Mouse (Mus musculus) embryonic facial prominence, embryonic 12.5 days (tissue): ENCODE measurements at regions not wholly inside any gene's neighbourhood (a gene's known extent, or its start where the extent isn't known, plus 50 kb on each side); places are given as distances from the start of the nearest gene placed in this dataset.

Experiments used
- ATAC-seq: fragments of 200-750 bp; cut with Nextera tagmentation; 2 replicates; pipeline ENCODE4 v1.8.0; 2017; ENCODE audit not compliant: insufficient number of reproducible peaks, insufficient read depth, low FRiP score, low TSS enrichment
- H3K27ac ChIP-seq: fragments of 300-500 bp; sonication (generic); 2 replicates; pipeline ENCODE4 v1.5.1; 2016; ENCODE audit warnings: mild to moderate bottlenecking
- H3K27me3 ChIP-seq: fragments of 300-500 bp; sonication (generic); 2 replicates; pipeline ENCODE4 v1.6.1; 2016; ENCODE audit warnings: mild to moderate bottlenecking, moderate library complexity
- H3K36me3 ChIP-seq: fragments of 300-500 bp; sonication (generic); 2 replicates; pipeline ENCODE4 v1.6.1; 2016; ENCODE audit warnings: mild to moderate bottlenecking
- H3K4me1 ChIP-seq: fragments of 300-500 bp; sonication (generic); 2 replicates; pipeline ENCODE4 v1.6.1; 2016
- H3K4me2 ChIP-seq: fragments of 300-500 bp; sonication (generic); replicated peaks from 2 replicates; pipeline ENCODE4 v1.6.1; 2016; ENCODE audit warnings: mild to moderate bottlenecking, moderate library complexity
- H3K4me3 ChIP-seq: fragments of 300-500 bp; sonication (generic); 2 replicates; pipeline ENCODE4 v1.5.1; 2016; ENCODE audit warnings: mild to moderate bottlenecking
- H3K9ac ChIP-seq: fragments of 300-500 bp; sonication (generic); 2 replicates; pipeline ENCODE4 v1.6.1; 2016; ENCODE audit warnings: mild to moderate bottlenecking, moderate library complexity
- H3K9me3 ChIP-seq: fragments of 300-500 bp; sonication (generic); 2 replicates; pipeline ENCODE4 v1.6.1; 2016; ENCODE audit warnings: mild to moderate bottlenecking, moderate library complexity
- whole genome bisulfite sequencing: fragments of 180-500 bp; shearing (Covaris S2); methylation state at CpG from one replicate; pipeline ENCODE4 v1.1.7; 2016; 5-methylcytosine and 5-hydroxymethylcytosine counted together

- Histone ChIP-seq H3K9ac (no peak overlapping the region), H3K4me2 (no peak overlapping the region), H3K4me1 (no peaks in the 10 kb centered on the region), H3K36me3 (no peaks in the 10 kb centered on the region), H3K27ac (no peak overlapping the region), H3K9me3 (no peaks in the 10 kb centered on the region), H3K4me3 (no peak overlapping the region), H3K27me3 (no peaks in the 10 kb centered on the region)
- 82% methylated on average over 2 of the region's 2 CpGs for WGBS
- ATAC-seq = no peak
Measured at GRCm38 (mm10) chr5:46083293-46083692, 225.9 kb upstream of the Lcorl start.

- H3K4me1 ChIP-seq = no peaks in the 10 kb centered on the region
- H3K4me3 ChIP-seq = no peak overlapping the region
- 81% methylated on average over 1 of the region's 1 CpGs for WGBS
- H3K36me3 ChIP-seq = no peaks in the 10 kb centered on the region
- H3K4me2 ChIP-seq = no peak overlapping the region
- H3K27me3 ChIP-seq = no peaks in the 10 kb centered on the region
- no peak for ATAC-seq
- no peaks in the 10 kb centered on the region for H3K9me3 ChIP-seq
- H3K9ac ChIP-seq = no peak overlapping the region
- H3K27ac ChIP-seq = no peak overlapping the region
Measured at GRCm38 (mm10) chr5:46073744-46074143, 216.3 kb upstream of the Lcorl start.

GRCm38 (mm10) chr5:46073136-46073535 is 215.7 kb upstream of the Lcorl start:
- no peak for ATAC-seq
- Histone ChIP-seq H3K4me2 (no peak overlapping the region), H3K4me3 (no peak overlapping the region), H3K27ac (no peak overlapping the region), H3K9ac (no peak overlapping the region), H3K27me3 (no peaks in the 10 kb centered on the region), H3K4me1 (no peaks in the 10 kb centered on the region), H3K36me3 (no peaks in the 10 kb centered on the region), H3K9me3 (no peaks in the 10 kb centered on the region)
- WGBS = 82% methylated on average over 4 of the region's 4 CpGs

GRCm38 (mm10) chr5:46059910-46060309 is 202.5 kb upstream of the Lcorl start:
- ATAC-seq = no peak
- no peaks in the 10 kb centered on the region for H3K4me1 ChIP-seq
- WGBS = 77% methylated on average over 3 of the region's 3 CpGs
- H3K4me2 ChIP-seq = no peak overlapping the region
- no peaks in the 10 kb centered on the region for H3K27me3 ChIP-seq
- no peak overlapping the region for H3K4me3 ChIP-seq
- no peak overlapping the region for H3K27ac ChIP-seq
- H3K9me3 ChIP-seq = no peaks in the 10 kb centered on the region
- no peak overlapping the region for H3K9ac ChIP-seq
- no peaks in the 10 kb centered on the region for H3K36me3 ChIP-seq

GRCm38 (mm10) chr5:46054850-46055249 is 197.4 kb upstream of the Lcorl start:
- 92% methylated on average over 2 of the region's 2 CpGs for WGBS
- Histone ChIP-seq H3K4me3 (no peak overlapping the region), H3K27me3 (no peaks in the 10 kb centered on the region), H3K9me3 (no peaks in the 10 kb centered on the region), H3K4me2 (no peak overlapping the region), H3K9ac (no peak overlapping the region), H3K4me1 (no peaks in the 10 kb centered on the region), H3K36me3 (no peaks in the 10 kb centered on the region), H3K27ac (no peak overlapping the region)
- no peak for ATAC-seq

GRCm38 (mm10) chr5:46042684-46043348 is 185.4 kb upstream of the Lcorl start:
- no peak overlapping the region for H3K9ac ChIP-seq
- no peaks in the 10 kb centered on the region for H3K36me3 ChIP-seq
- no peak overlapping the region for H3K27ac ChIP-seq
- 77% methylated on average over 6 of the region's 6 CpGs for WGBS
- no peaks in the 10 kb centered on the region for H3K4me1 ChIP-seq
- H3K27me3 ChIP-seq = no peaks in the 10 kb centered on the region
- H3K4me2 ChIP-seq = no peak overlapping the region
- H3K9me3 ChIP-seq = no peaks in the 10 kb centered on the region
- H3K4me3 ChIP-seq = no peak overlapping the region
- no peak for ATAC-seq

- Histone ChIP-seq H3K9me3 (no peaks in the 10 kb centered on the region), H3K27me3 (no peaks in the 10 kb centered on the region), H3K36me3 (no peaks in the 10 kb centered on the region), H3K9ac (no peak overlapping the region), H3K4me2 (no peak overlapping the region), H3K4me3 (no peak overlapping the region), H3K4me1 (0 out of 2 replicates have a peak, but pooled peaks cover 2% of the 10 kb centered on the region), H3K27ac (no peak overlapping the region)
- no peak for ATAC-seq
- 57% methylated on average over 8 of the region's 8 CpGs for WGBS
Measured at GRCm38 (mm10) chr5:46033008-46033676, 175.7 kb upstream of the Lcorl start.

- WGBS = 85% methylated on average over 2 of the region's 2 CpGs
- no peaks in the 10 kb centered on the region for H3K9me3 ChIP-seq
- H3K9ac ChIP-seq = no peak overlapping the region
- ATAC-seq = no peak
- H3K27me3 ChIP-seq = no peaks in the 10 kb centered on the region
- no peaks in the 10 kb centered on the region for H3K36me3 ChIP-seq
- 0 out of 2 replicates have a peak, but pooled peaks cover 2% of the 10 kb centered on the region for H3K4me1 ChIP-seq
- H3K4me2 ChIP-seq = no peak overlapping the region
- H3K27ac ChIP-seq = no peak overlapping the region
- H3K4me3 ChIP-seq = no peak overlapping the region
Measured at GRCm38 (mm10) chr5:46032206-46032605, 174.8 kb upstream of the Lcorl start.

GRCm38 (mm10) chr5:46024138-46024537 is 166.7 kb upstream of the Lcorl start:
- H3K36me3 ChIP-seq = no peaks in the 10 kb centered on the region
- H3K27me3 ChIP-seq = no peaks in the 10 kb centered on the region
- no peak overlapping the region for H3K4me3 ChIP-seq
- 23% methylated on average over 3 of the region's 3 CpGs for WGBS
- H3K9ac ChIP-seq = no peak overlapping the region
- no peak overlapping the region for H3K27ac ChIP-seq
- ATAC-seq = no peak
- H3K4me1 ChIP-seq = no peaks in the 10 kb centered on the region
- no peaks in the 10 kb centered on the region for H3K9me3 ChIP-seq
- H3K4me2 ChIP-seq = no peak overlapping the region

GRCm38 (mm10) chr5:46023456-46023855 is 166.0 kb upstream of the Lcorl start:
- Histone ChIP-seq H3K27ac (no peak overlapping the region), H3K4me2 (no peak overlapping the region), H3K4me3 (no peak overlapping the region), H3K27me3 (no peaks in the 10 kb centered on the region), H3K9ac (no peak overlapping the region), H3K36me3 (no peaks in the 10 kb centered on the region), H3K9me3 (no peaks in the 10 kb centered on the region), H3K4me1 (no peaks in the 10 kb centered on the region)
- ATAC-seq = no peak
- 44% methylated on average over 6 of the region's 6 CpGs for WGBS

- Histone ChIP-seq H3K4me3 (no peak overlapping the region), H3K27me3 (no peaks in the 10 kb centered on the region), H3K36me3 (no peaks in the 10 kb centered on the region), H3K4me2 (no peak overlapping the region), H3K9ac (no peak overlapping the region), H3K27ac (no peak overlapping the region), H3K4me1 (no peaks in the 10 kb centered on the region), H3K9me3 (no peaks in the 10 kb centered on the region)
- 41% methylated on average over 7 of the region's 7 CpGs for WGBS
- ATAC-seq = 0 out of 2 replicates have a peak, but pooled peaks have one; percentile 60
Measured at GRCm38 (mm10) chr5:46022047-46022422, 164.6 kb upstream of the Lcorl start.

GRCm38 (mm10) chr5:46021398-46022046 is 164.1 kb upstream of the Lcorl start:
- Histone ChIP-seq H3K27me3 (no peaks in the 10 kb centered on the region), H3K9ac (no peak overlapping the region), H3K36me3 (no peaks in the 10 kb centered on the region), H3K9me3 (no peaks in the 10 kb centered on the region), H3K4me3 (no peak overlapping the region), H3K4me1 (no peaks in the 10 kb centered on the region), H3K27ac (no peak overlapping the region), H3K4me2 (no peak overlapping the region)
- no peak for ATAC-seq
- WGBS = 46% methylated on average over 2 of the region's 2 CpGs
